Mouse (Mus musculus) megakaryocyte, embryonic 14.5 days (primary cell): ENCODE results near the gene Slx1b.

ENCODE experiments used
- FLI1 ChIP-seq: IDR thresholded peaks from 2 replicates; pipeline ENCODE4 v1.6.1; 2012; ENCODE audit warnings: low read length, inconsistent platforms, mixed read lengths
- GATA1 ChIP-seq: IDR thresholded peaks from 3 replicates; pipeline ENCODE4 v1.6.1; 2012; ENCODE audit warnings: mixed read lengths, low read length, inconsistent platforms, borderline replicate concordance

GRCm38 (mm10) chr7:126657522-126657921 is 38.1 kb downstream of the Slx1b start:
- TF ChIP-seq FLI1, result no peak
- TF ChIP-seq GATA1, result no peak
